Mouse (Mus musculus) yolk sac, embryonic 10.5 days (tissue): ENCODE data around the gene Pex16.

ENCODE experiments used
- DNase-seq: peaks from one replicate; pipeline ENCODE4 v3.0.0-alpha.2; 2017; ENCODE audit warnings: low spot score

The Pex16 gene

DNA sequence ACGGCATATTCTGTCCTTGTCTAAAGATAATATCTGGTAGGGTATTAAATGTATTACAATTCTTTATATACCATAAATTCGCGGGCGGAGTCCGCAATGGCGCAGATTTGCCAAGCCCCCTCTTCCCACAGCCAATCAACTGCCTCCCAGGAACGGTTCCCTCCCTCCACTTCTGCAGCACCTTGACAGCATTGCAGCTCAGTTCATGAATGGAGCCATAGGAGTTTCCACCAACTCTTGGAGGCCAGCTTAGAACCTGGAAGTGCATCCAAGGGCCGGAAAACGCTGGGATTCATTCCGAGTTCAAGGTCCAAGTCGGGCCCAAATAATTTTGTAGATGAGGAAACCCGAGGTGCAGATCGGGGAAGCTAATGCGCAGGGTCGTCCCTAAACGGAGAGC lies at the start of gene Pex16, which contains the start of gene Large2:
TSS of gene Pex16 (plus strand) at position 163 of the 400 bp plus-strand sequence.
TSS of gene Large2 (minus strand) at position 356 of the 400 bp plus-strand sequence.
- DNase-seq = no peak

DNA sequence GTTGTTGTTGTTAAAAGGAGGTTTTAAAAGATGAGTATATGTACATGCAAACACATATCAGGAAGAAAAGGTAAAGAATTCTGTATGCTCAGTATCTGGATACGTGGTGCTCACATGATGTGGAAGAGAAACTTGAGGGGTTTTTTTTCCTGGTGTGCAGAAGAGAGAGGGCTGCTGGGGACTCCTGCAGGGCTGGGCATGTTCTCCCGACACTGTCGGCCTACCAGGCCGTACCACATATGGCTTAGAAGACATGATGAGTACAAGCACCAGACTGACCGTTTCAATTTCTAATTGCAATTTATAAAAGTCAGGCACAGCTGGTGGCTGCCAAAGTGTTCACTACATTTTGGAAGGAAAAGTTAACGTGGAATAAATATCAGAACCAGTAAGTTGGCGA lies 48.8 kb upstream of the Pex16 start:
- no peak for DNase-seq

DNA sequence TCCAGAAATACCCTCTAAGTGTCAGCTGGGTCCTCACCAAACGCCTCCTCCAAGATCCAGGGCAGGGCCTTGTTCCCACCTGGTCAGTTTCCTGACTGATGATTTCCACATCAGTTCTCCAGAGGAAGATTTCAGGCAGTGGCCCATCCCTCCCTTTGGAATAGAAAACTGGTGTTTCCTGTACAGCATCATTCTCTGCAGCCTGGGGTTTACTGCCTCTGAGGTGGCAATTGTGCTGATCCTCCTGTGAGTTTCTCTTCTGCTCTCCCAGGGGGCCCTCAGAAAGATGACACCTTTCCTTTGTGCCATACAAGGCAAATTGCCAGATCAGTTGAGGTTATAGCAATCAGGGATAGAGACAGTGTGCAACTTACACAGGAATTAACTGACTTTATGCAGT lies 48.3 kb upstream of the Pex16 start:
- DNase-seq = no peak

- DNase-seq = no peak
These were observed 46.9 kb upstream of the Pex16 start for GRCm38 (mm10) chr2:92327601-92328000.

- DNase-seq = no peak
These were observed 46.3 kb upstream of the Pex16 start for GRCm38 (mm10) chr2:92328206-92328605.

DNA sequence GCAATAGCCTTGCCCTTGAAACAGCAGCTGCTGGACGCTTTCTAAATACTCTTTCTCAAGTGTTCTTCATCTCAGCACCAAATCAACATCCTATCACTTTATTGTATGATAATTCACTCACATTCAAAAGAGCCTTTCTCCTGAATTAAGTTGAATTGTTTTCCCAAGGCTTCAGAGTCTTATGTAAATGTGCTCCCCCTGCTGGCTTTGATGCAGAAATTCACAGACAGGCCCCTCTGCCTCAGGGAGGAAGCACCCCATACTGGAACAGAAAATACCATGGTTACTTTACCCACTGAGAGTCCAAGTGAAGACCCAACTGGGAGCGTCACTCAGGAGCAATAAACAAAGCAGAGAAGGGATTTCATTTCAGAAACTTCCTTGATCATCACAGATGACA lies 43.6 kb upstream of the Pex16 start:
- DNase-seq = no peak

- DNase-seq = no peak
These were observed 43.1 kb upstream of the Pex16 start for GRCm38 (mm10) chr2:92331410-92331809.

DNA sequence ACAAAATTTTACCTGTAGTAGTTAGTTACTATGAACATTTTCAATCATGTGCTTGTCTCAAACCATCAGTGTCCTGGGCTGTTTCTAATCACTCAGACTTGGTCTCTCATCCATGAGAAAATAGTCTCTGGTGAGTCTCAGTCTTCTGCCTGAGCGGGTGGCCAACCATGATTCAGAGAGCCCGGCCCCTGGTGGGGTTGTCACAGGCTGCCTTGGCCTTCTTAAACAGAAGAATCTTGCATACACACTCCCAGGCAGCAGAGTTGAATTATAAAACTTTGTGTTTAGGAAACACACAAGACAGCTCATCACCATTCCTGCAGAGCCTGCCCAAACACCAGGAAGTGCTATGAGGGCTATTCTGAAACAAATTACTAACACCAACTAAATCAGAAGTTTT lies 42.6 kb upstream of the Pex16 start:
- DNase-seq = no peak

- no peak for DNase-seq
These were observed 32.1 kb upstream of the Pex16 start for GRCm38 (mm10) chr2:92342418-92342817.

- DNase-seq = no peak
These were observed 27.3 kb upstream of the Pex16 start for GRCm38 (mm10) chr2:92347191-92347590.

GRCm38 (mm10) chr2:92349589-92350425 lies 24.7 kb upstream of the Pex16 start:
- peak; percentile 81 for DNase-seq

DNA sequence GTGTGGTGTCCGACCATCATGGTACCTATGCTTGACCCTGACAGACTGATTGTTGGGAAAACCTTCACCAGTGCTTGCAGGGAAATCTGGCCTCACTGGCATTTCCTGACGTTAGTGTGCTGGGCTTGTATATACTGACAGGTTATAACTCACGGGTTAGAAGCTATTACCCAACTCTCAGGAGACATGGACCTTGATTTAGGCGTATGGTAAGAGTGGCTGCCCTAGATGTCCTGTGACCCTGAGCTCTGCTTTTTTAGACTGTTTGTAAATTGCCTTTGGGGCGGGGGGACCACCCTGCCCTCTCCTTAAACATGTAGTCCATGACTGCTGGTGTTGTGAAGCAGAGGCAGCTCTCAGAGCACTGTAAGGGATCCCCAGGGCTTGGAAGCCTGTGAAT lies 23.8 kb upstream of the Pex16 start:
- DNase-seq = peak; percentile 60

DNA sequence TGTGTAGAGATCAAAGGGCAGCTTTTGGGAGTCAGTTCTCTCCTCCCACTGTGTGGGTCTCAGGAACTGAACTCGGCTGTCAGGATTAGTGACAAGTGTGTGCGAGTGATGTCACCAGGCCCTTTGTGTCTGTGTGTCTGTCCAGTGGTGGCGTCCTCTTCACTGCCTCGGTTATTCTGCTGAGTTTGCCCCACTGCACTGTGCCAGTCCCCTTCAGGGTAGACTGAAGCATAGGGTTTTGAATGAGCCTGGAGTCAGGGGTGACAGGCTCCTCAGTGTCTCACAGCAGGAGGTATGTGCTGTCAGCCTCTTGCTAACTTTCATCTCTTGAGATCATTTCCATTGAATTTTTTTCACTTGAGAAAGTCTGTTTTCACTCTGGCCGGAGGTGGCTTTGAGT lies 21.1 kb upstream of the Pex16 start:
- no peak for DNase-seq

GRCm38 (mm10) chr2:92354224-92354623 lies 20.3 kb upstream of the Pex16 start:
- no peak for DNase-seq

GRCm38 (mm10) chr2:92359301-92359700 lies 15.2 kb upstream of the Pex16 start:
- no peak for DNase-seq

GRCm38 (mm10) chr2:92360186-92360823 lies 14.2 kb upstream of the Pex16 start:
- DNase-seq = no peak

- peak; percentile 78 for DNase-seq
These were observed 13.6 kb upstream of the Pex16 start for GRCm38 (mm10) chr2:92360893-92361292.

- DNase-seq = no peak
These were observed 12.7 kb upstream of the Pex16 start for GRCm38 (mm10) chr2:92361795-92362194.

DNA sequence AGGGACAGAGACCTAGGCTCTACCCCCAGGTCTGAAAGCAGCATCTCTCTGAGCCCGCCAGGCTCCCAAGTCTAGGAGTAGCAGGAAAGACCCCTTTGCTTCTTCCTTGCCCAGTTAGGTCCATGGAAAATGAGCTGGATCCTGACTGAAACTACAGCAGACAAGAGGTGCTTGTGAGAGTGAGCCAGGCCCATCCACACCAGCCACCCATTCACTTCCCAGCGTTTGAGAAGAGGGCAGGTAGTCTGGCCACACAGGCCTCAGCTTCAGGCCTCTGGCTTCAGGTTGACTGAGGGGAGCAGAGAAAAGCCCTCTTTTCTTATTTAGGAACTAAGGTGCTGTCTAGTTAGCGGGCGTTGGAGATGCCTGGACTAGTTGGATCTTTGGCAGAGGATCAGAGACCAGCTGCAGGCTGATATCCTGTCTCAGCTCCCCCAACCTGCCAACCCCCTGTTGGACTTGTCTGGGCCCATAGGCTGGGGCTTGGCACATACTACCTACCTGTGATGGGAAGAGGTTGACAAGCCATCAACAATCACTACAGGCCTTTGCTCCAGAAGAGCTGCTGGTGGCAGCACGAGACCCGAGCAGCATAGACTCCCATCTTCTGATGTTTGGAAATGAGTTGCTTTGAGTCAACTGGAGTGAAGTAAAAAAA lies 11.8 kb upstream of the Pex16 start:
- DNase-seq = no peak

DNA sequence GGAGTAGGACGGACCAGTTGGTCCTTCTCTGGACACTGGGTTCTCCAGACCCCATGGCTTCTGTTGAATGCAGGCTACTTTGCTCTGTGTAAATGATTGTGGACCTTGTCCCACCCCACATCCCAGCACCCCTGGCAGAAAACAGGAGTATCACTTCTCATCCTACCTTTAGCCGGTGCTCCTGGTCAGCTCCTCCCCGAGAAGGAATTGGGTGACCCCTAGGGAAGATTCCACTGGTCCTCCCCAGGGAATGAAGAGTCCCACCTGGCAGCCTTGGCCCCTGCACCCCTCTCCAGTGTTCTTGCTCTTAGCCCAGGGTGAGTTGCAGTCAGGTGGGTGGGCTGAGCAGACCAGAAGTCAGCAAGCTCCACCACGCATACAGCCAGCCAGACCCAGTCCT lies 10.4 kb upstream of the Pex16 start:
- DNase-seq = no peak

- DNase-seq = no peak
These were observed 8.9 kb upstream of the Pex16 start for GRCm38 (mm10) chr2:92365568-92365967.

DNA sequence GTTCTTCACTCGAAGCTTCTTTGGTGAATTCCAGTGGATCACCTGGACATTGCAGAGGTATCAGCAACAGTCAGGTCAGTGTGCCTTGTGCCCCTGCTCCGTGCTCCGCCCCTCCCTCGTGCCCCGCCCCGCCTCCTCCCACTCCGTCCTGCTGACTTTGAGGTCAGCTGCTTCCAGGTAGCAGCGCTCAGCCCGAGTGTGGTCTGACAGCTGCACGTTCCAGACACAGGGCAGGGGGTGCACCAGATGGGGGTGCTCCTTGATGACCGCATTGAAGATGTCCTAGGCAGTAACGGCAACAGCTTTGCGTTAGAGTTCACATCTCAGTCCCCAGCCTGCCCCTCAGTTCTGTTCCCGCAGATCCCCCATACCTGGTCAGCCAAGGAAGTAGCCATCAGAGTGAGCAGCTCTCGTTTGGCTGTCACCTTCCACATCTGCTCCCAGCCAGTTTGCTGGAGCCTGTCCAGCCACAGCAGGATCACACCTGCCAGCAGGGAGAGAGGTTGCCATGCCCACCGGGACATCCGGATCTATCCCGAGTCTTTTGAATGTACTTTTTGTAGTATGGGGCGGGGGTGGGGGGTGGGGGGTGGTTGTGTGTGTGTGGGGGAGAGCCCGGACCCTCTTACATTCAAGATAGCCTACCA lies 7.0 kb upstream of the Pex16 start:
- peak; percentile 75 for DNase-seq
